Mouse (Mus musculus) splenic B cell, adult 2 months (primary cell): Measurements from ENCODE around the gene Tpp2.

Experiments used
- DNase-seq: peaks from one replicate; pipeline ENCODE4 v3.0.0-alpha.2; 2011; ENCODE audit warnings: low read depth, low spot score
- H3K27me3 ChIP-seq: 2 replicates; pipeline ENCODE4 v1.6.1; 2012; ENCODE audit warnings: mild to moderate bottlenecking, low read length, moderate library complexity, mixed read lengths; ENCODE audit not compliant: control insufficient read depth, poor library complexity, insufficient read depth, severe bottlenecking
- H3K36me3 ChIP-seq: 2 replicates; pipeline ENCODE4 v1.6.1; 2012; ENCODE audit warnings: mild to moderate bottlenecking, low read length, moderate library complexity, mixed read lengths; ENCODE audit not compliant: control insufficient read depth, poor library complexity, insufficient read depth, severe bottlenecking

The Tpp2 gene

DNA sequence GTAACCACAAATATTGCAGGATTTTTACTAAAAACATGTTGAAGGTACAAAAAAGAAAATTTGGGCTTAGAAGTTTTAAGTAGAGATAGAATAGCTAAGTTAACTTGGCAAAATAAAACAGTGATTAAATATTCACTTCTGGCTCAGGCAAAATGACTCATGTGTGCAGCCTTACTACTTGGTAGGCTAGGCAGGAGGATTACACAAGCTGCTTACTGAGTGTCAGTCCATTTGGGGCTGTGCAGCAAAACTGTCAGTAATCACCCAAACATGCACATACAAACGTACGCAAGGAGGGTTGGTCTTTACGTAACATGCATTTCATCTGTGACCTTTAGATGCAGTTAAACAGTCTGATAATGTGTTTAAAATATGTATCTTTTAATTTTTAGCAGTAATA is 20.2 kb downstream of the Tpp2 start:
- DNase-seq, result no peak
- H3K36me3 ChIP-seq, result peaks cover 11% of the 10 kb centered on the region
- H3K27me3 ChIP-seq, result no peaks in the 10 kb centered on the region

DNA sequence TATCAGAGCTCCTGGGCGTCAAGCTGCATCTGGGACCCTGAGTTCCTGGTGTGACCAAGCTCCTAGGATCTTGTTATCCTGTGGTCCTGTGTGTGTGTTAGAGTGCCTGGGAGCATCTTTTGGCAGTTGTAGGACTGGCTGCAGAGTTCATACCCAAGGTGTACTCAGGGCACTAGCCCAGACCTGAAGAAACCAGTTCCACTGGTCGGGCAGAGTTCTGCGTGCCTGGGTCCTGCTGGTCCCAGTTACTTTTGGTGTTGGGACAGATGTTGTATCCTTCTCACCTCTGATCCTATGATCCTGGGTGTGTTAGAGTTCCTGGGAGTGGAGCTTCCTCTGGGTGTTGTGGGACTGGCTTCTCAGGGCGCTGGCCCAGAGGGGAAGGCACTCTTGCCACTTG is 30.9 kb downstream of the Tpp2 start:
- Histone ChIP-seq H3K36me3 (peaks cover 8% of the 10 kb centered on the region), H3K27me3 (no peaks in the 10 kb centered on the region)
- no peak for DNase-seq

DNA sequence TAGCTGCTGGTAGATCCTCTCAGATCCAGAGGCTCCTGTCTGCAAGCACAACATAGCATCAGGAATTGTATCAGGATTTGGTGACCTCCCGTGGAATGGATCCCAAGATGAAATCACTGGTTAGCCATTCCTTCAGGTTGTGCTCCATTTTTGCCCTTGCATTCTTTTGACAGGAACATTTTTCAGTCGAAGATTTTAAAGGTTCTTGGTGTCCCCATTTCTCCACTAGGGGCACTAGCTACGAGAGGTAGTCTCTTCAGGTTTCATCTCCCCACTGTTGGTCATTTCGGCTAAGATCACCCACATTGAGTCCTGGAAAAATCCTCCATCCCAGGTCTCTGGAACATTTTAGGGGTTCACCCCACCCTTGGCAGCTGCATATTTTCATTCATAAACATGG is 33.3 kb downstream of the Tpp2 start:
- peaks cover 11% of the 10 kb centered on the region for H3K36me3 ChIP-seq
- H3K27me3 ChIP-seq, result no peaks in the 10 kb centered on the region
- peak; percentile 41 for DNase-seq

DNA sequence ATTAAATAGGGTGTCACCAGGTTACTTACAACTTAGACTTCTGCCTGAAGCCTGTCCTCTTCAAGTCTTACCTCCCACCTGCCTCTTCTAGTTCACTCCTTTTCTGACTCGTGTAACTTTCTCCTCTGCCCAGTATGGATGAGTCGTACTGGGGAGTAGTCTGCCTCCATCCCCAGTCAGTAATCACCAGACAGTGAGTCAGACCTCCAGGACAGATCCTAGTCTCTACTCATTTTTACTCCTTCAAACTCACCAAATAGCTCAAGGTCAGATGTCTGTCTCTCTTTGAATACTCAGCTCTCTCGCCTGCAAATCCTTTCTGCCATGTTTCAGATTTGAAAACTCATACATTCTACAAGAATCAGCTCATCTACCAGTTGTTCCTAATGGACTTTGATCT is 35.9 kb downstream of the Tpp2 start:
- H3K36me3 ChIP-seq, result peaks cover 13% of the 10 kb centered on the region
- DNase-seq, result no peak

DNA sequence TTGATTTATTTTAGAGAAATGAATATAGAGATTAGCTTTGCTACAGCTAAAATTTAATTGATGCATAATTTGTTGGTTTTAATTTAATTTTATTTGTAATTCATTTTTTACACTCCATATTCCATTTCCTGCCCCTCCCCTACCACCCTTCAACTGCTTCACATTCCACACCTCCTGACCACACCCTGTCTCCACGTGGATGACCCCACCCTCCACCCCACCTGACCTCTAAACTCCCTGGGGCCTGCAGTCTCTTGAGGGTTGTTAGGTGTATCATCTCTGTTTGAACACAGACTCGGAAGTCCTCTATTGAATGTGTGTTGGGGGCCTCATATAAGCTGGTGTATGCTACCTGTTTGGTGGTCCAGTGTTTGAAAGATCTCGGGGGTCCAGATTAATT is 37.6 kb downstream of the Tpp2 start:
- Histone ChIP-seq H3K27me3 (no peaks in the 10 kb centered on the region), H3K36me3 (peaks cover 17% of the 10 kb centered on the region)
- DNase-seq, result no peak

More for the DNA sequence above, 35.9 kb downstream of the Tpp2 start:
- H3K27me3 ChIP-seq, result no peaks in the 10 kb centered on the region

DNA sequence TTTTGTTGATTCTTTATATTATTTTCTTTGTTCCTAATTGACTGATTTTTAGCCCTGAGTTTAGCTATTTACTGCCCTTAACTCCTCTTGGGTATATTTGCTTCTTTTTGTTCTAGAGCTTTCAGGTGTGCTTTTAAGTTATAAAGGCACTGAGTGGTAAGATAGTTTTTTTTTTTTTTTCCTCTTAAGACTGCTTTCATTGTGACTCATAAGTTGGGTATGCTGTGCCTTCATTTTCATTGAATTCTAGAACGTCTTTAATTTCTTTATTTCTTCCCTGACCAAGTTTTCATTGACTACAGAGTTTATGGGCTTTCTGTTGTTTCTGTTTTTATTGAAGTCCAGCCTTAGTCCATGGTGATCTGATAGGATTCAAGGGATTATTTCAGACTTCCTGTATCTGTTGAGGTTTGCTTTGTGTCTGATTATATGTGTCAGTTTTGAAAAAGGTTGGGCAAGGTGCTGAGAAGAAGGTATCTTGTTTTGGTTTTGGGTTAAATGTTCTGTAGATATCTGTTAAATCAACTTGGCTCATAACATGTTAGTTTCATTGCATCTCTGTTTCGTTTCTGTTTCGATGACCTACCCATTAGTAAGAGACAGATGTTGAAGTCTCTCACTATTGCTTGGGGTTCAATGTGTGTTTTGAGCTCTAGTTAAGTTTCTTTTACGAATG is 63.6 kb downstream of the Tpp2 start:
- H3K27me3 ChIP-seq, result no peaks in the 10 kb centered on the region
- DNase-seq, result no peak
- H3K36me3 ChIP-seq, result peaks cover 5% of the 10 kb centered on the region; the same call in 1 of the 2 replicates

DNA sequence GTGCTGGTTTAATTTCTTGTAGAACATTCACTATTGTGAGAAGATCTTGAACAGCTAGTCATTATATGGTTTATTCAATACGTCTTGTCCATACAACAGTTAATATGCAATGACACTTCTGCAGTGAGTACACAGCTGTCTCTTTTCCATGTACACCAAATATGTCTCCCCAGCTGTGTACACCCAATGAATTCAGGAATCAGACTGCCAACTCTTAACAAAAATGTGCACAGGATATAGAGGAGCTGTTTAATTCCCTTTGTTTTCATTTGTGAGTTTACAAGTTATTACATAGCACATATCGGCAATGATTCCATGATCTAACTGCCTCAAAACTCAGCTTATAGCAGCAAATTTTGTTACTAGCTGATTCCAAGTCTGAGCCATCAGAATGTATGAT is 71.1 kb downstream of the Tpp2 start:
- no peak for DNase-seq
- Histone ChIP-seq H3K27me3 (no peaks in the 10 kb centered on the region), H3K36me3 (peaks cover 2% of the 10 kb centered on the region; the same call in 1 of the 2 replicates)

DNA sequence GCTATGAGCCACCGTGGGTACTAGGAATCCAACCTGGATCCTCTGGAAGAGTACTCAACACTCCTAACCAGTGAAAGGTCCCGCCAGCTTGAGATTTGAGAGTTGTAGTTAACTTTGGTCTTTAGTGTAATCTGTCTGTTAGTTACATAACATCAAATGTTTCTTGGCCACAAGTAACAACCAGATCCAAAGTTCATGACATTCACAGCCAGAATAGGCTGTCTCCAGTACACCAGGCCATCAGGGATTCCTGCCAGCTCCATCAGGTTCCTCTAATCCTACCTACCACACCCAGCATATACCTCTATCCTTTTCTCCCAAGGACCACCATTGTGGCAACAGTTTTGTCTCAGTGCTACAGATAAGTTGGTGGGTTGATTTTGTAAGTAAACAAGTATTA is 82.1 kb downstream of the Tpp2 start:
- H3K36me3 ChIP-seq, result no peaks in the 10 kb centered on the region
- no peak for DNase-seq
- no peaks in the 10 kb centered on the region for H3K27me3 ChIP-seq

DNA sequence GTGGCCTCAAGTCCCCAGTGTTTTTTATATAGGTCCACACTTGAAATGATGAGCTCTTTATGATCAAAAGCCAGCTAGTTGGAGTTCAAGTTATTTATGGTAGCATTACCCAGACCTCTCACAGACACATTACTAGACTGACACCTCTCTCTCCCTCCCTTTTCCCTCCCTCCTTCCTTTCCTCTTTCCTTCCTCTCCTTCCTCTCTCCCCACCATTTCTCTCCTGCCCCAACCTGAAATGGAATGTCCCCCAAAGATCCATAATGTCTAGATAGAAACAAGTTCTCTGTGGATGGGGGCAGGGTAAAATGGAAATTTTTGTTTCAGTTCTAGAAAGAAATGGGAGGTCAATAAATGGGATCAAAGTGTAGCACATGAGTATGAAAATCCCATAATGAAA is 86.5 kb downstream of the Tpp2 start, which contains the start of gene Mettl21c:
Mettl21c (minus strand) TSS at position 101 of the 400 bp plus-strand sequence.
- no peaks in the 10 kb centered on the region for H3K27me3 ChIP-seq
- no peak for DNase-seq

DNA sequence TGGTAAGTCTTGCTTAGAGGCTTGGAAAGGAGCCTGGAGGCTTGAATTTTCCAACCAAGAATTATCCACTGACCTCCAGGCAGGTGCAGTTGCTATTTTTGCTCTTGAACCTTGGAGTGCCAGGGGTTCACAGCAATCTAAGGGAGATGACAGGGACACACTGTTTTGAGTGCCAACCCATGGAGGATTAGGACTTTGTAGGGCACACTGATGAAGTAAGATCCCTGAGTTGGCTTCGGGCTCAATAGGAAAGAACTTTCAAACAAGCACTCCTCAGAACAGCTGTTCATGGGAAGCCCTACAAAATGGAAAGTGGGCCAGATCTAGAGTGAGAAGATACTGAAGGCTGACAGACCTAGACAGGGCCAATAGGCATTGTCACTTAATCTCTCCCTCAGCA is 89.2 kb downstream of the Tpp2 start:
- Histone ChIP-seq H3K36me3 (no peaks in the 10 kb centered on the region), H3K27me3 (no peaks in the 10 kb centered on the region)
- DNase-seq, result no peak

More for the DNA sequence above, 86.5 kb downstream of the Tpp2 start, which contains the start of gene Mettl21c:
- no peaks in the 10 kb centered on the region for H3K36me3 ChIP-seq

DNA sequence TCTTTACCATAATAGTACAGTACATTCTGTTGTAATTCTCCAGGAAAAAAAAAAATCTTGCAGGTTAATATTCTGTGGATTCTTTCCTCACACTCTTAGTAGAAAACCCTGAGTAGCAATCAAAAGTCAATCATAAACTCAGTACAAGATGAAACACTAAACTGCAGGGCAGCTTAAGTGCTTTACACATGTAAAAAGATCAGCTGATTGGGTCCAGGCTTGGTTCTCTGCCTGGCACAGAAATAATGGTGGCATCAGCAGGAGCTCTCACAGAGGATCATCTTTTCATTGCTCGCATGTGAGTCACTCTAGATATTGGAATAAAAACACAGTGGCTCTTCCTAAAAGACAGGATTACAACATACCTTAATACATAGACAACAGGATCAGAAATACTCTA is 94.2 kb downstream of the Tpp2 start:
- DNase-seq, result no peak
- Histone ChIP-seq H3K27me3 (no peaks in the 10 kb centered on the region), H3K36me3 (no peaks in the 10 kb centered on the region)

DNA sequence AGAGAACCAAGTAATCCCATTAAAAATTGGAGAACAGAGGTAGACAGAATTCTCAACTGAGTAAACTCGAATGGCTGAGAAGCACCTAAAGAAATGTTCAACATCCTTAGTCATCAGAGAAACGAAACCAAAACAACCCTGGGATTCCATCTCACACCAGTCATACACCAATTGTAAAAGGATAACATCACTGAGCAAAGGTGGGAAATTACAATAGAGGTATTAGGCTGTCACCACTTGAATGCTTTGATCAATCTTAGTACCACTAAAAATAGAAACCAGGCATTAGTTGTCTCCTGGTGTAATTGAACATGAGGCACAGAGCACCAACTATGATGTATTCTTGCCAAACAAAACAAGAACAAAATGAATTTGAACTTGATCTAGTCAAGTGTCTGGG is 98.8 kb downstream of the Tpp2 start:
- DNase-seq, result no peak
- no peaks in the 10 kb centered on the region for H3K27me3 ChIP-seq
- H3K36me3 ChIP-seq, result no peaks in the 10 kb centered on the region

DNA sequence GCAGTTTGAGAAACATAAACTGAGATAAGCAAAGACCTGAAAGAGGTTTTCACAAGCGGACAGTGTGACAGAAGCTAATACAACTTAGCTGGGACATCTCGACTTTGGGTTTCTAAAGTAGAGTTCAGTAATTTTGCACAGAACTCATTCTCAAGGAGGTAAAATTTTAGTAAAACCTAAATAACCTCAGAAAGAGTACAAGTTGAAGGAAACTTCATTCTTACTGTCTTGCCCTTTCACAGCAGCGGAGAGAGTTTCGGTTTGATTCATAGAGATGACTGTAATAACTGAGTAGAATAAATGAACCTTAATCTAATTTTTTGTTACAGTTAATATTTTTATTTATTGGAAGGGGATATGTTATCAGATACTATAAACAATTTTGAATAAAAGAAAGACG is 99.5 kb downstream of the Tpp2 start:
- H3K27me3 ChIP-seq, result no peaks in the 10 kb centered on the region
- no peaks in the 10 kb centered on the region for H3K36me3 ChIP-seq
- DNase-seq, result no peak

DNA sequence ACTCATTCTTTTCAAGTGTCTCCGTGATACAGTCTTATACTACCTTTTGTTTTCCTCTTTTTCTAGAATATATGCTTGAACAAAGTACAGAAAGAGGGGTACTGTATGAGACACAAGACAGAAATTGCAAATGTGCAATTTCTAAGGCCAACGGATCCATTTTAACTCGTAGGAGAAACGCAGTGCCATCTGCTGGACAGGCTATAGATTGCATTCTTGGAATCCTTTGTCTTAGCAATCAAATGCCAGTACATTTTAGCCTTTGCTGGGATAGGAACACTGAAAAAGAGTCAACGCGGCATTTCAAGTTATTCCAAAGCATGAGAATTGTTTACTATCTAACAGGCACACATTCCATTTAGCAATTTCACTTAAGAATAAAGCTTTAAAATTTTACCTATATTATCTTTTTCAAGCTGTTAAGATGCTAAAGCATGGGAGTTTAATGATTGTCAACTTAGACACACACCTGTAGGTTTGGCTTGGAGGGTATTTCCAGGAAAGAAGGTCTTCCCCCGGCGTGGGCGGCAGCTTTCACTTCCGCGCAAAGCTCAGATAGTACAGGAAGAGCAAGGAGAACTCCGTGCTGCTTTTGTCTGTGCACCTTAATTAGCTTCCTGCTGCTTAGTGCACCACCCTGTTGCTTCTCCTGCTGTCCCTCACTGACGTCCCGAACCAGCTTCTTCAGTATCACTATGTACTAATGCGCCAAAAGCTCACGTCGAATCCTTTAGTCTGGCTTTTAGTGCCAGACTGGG is 108.5 kb downstream of the Tpp2 start:
- DNase-seq, result peak; percentile 86
- no peaks in the 10 kb centered on the region for H3K36me3 ChIP-seq

DNA sequence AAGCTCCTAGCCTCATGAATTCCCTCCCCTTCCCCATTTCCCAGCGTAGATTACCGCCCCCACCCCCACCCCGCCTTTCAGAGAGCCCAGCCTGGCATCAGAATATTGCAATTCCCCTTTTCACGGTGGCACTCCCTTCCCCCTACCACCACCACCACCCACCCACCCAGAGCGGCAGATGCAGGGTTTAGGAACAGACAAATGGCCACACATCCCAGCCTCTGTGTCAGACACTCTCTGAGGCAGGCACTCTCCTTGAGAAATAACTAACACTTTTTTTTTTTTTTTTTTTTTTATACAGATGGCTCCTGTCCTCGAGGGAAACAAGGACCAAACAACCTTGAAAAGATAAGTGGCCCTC is 109.1 kb downstream of the Tpp2 start:
- DNase-seq, result no peak
- H3K27me3 ChIP-seq, result no peaks in the 10 kb centered on the region

More for the DNA sequence above, 108.5 kb downstream of the Tpp2 start:
- H3K27me3 ChIP-seq, result no peaks in the 10 kb centered on the region

More for the DNA sequence above, 109.1 kb downstream of the Tpp2 start:
- no peaks in the 10 kb centered on the region for H3K36me3 ChIP-seq
